Mouse (Mus musculus): ENCODE data around the gene Chkb. TPM values are rescaled to one million over a fixed set of nuclear protein-coding genes. Genes with fewer than 3 reads are reported as not detected.

The Chkb gene
- total and polyA plus RNA-seq, 2 experiments from 2014 or later = 66.2 to 101 TPM

- peak; percentile 83 for TF ChIP-seq CTCF (IDR thresholded peaks at IDR 0.05)
- H3K36me3 ChIP-seq (ENCODE audit: insufficient read depth, low read length) = peaks cover 8% of the 10 kb centered on the region; the same call in 1 of the 2 replicates
- 31% methylated on average over 2 of the region's 2 CpGs for WGBS
- H3K9ac ChIP-seq (replicated peaks; ENCODE audit: low read length, poor library complexity, severe bottlenecking) = no peak overlapping the region
- H3K4me3 ChIP-seq (ENCODE audit: low read depth, low read length) = no peak overlapping the region
- H3K4me2 ChIP-seq (ENCODE audit: low read depth, low read length, poor library complexity, severe bottlenecking) = no peak overlapping the region
- no peak overlapping the region for H3K27ac ChIP-seq (ENCODE audit: low read depth, low read length)
- DNase-seq (ENCODE audit: low spot score) (peak; percentile 68), ATAC-seq (ENCODE audit: low FRiP score) (no peak)
- H3K27me3 ChIP-seq (ENCODE audit: insufficient read depth, low read length) = no peaks in the 10 kb centered on the region
- no peaks in the 10 kb centered on the region for H3K9me3 ChIP-seq (ENCODE audit: low read length)
- H3K4me1 ChIP-seq (ENCODE audit: insufficient read depth, low read length) = no peaks in the 10 kb centered on the region
Measured at GRCm38 (mm10) chr15:89468577-89468976, 38.9 kb upstream of the Chkb start.

GRCm38 (mm10) chr15:89465052-89465451 is 35.3 kb upstream of the Chkb start:
- H3K4me2 ChIP-seq (ENCODE audit: low read depth, low read length, poor library complexity, severe bottlenecking) = no peak overlapping the region
- H3K27ac ChIP-seq (ENCODE audit: low read depth, low read length) = peak overlapping the region; percentile 55
- no peaks in the 10 kb centered on the region for H3K4me1 ChIP-seq (ENCODE audit: insufficient read depth, low read length)
- no peak overlapping the region for H3K4me3 ChIP-seq (ENCODE audit: low read depth, low read length)
- no peak overlapping the region for H3K9ac ChIP-seq (replicated peaks; ENCODE audit: low read length, poor library complexity, severe bottlenecking)
- peaks cover 28% of the 10 kb centered on the region for H3K36me3 ChIP-seq (ENCODE audit: insufficient read depth, low read length)
- no peaks in the 10 kb centered on the region for H3K27me3 ChIP-seq (ENCODE audit: insufficient read depth, low read length)
- peak; percentile 45; the same call in 1 of the 2 replicates for ATAC-seq (ENCODE audit: low FRiP score)
- 6% methylated on average over 1 of the region's 1 CpGs for WGBS
- DNase-seq (ENCODE audit: low spot score) = peak; percentile 78
- H3K9me3 ChIP-seq (ENCODE audit: low read length) = no peaks in the 10 kb centered on the region
- TF ChIP-seq CTCF (IDR thresholded peaks at IDR 0.05) = peak; percentile 23; the same call in 1 of the 2 replicates

DNA sequence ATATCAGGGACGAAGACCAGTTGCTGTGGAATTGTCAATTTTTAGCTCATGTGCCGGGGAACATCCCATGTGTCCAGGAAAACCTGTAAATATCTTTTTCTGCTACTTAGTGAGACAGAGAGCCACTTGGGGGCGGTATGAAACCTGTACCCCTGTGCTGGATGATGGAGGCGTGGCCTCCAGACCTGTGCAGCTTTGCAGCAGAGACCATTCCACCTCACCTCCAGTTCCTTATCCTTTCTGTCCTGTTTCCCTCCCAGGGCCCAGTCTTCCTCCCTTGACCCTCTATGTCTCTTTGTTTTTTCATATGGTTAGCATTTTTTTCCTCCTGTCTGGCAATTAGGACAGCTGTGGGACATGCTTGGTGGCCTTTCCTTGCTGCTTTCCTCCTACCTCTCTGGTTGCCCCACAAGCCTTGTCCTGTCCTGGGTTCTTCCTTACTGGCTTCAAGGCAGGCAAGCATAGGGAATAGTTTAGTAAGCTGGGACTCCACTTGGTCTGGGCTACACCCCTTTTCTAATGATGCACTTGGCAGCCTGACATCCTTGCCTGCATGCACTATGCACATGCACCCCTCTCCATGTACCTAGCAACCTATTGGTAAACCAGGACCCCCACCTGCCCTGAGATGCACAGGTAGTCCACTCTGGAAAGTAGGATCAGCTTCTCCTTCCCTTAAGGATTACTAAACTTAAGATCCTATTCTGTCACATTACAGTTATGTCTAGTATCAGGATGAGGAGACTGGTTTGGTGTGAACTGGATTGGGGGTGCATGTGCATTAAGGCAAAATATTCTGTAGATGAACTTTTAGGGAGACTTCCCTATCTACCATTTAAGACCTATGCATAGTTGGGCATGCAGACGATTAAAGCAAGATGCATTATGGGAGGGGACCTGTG is 33.9 kb upstream of the Chkb start:
- WGBS = 71% methylated on average over 5 of the region's 5 CpGs
- TF ChIP-seq CTCF (IDR thresholded peaks at IDR 0.05) = peak; percentile 46
- DNase-seq (ENCODE audit: low spot score) (no peak), ATAC-seq (ENCODE audit: low FRiP score) (no peak)
- Histone ChIP-seq H3K4me2 (ENCODE audit: low read depth, low read length, poor library complexity, severe bottlenecking) (no peak overlapping the region), H3K4me3 (ENCODE audit: low read depth, low read length) (no peak overlapping the region), H3K4me1 (ENCODE audit: insufficient read depth, low read length) (no peaks in the 10 kb centered on the region), H3K27me3 (ENCODE audit: insufficient read depth, low read length) (no peaks in the 10 kb centered on the region), H3K9me3 (ENCODE audit: low read length) (no peaks in the 10 kb centered on the region), H3K27ac (ENCODE audit: low read depth, low read length) (no peak overlapping the region), H3K9ac (replicated peaks; ENCODE audit: low read length, poor library complexity, severe bottlenecking) (no peak overlapping the region), H3K36me3 (ENCODE audit: insufficient read depth, low read length) (peaks cover 41% of the 10 kb centered on the region)

GRCm38 (mm10) chr15:89462176-89462575 is 32.5 kb upstream of the Chkb start:
- H3K4me3 ChIP-seq (ENCODE audit: low read depth, low read length) = no peak overlapping the region

GRCm38 (mm10) chr15:89461321-89461720 is 31.6 kb upstream of the Chkb start:
- Histone ChIP-seq H3K9ac (replicated peaks; ENCODE audit: low read length, poor library complexity, severe bottlenecking) (no peak overlapping the region), H3K9me3 (ENCODE audit: low read length) (no peaks in the 10 kb centered on the region), H3K36me3 (ENCODE audit: insufficient read depth, low read length) (peaks cover 64% of the 10 kb centered on the region), H3K4me3 (ENCODE audit: low read depth, low read length) (no peak overlapping the region), H3K27me3 (ENCODE audit: insufficient read depth, low read length) (no peaks in the 10 kb centered on the region), H3K4me2 (ENCODE audit: low read depth, low read length, poor library complexity, severe bottlenecking) (no peak overlapping the region), H3K4me1 (ENCODE audit: insufficient read depth, low read length) (no peaks in the 10 kb centered on the region), H3K27ac (ENCODE audit: low read depth, low read length) (no peak overlapping the region)
- DNase-seq (ENCODE audit: low spot score) (no peak), ATAC-seq (ENCODE audit: low FRiP score) (no peak)
- WGBS = 87% methylated on average over 13 of the region's 15 CpGs
- TF ChIP-seq CTCF (IDR thresholded peaks at IDR 0.05) = no peak

More at GRCm38 (mm10) chr15:89462176-89462575, 32.5 kb upstream of the Chkb start:
- Histone ChIP-seq H3K36me3 (ENCODE audit: insufficient read depth, low read length) (peaks cover 55% of the 10 kb centered on the region), H3K9me3 (ENCODE audit: low read length) (no peaks in the 10 kb centered on the region), H3K4me1 (ENCODE audit: insufficient read depth, low read length) (no peaks in the 10 kb centered on the region), H3K4me2 (ENCODE audit: low read depth, low read length, poor library complexity, severe bottlenecking) (no peak overlapping the region), H3K27ac (ENCODE audit: low read depth, low read length) (no peak overlapping the region), H3K9ac (replicated peaks; ENCODE audit: low read length, poor library complexity, severe bottlenecking) (no peak overlapping the region), H3K27me3 (ENCODE audit: insufficient read depth, low read length) (no peaks in the 10 kb centered on the region)
- no peak for TF ChIP-seq CTCF (IDR thresholded peaks at IDR 0.05)
- ATAC-seq (ENCODE audit: low FRiP score) (no peak), DNase-seq (ENCODE audit: low spot score) (no peak)
- 80% methylated on average over 7 of the region's 7 CpGs for WGBS

DNA sequence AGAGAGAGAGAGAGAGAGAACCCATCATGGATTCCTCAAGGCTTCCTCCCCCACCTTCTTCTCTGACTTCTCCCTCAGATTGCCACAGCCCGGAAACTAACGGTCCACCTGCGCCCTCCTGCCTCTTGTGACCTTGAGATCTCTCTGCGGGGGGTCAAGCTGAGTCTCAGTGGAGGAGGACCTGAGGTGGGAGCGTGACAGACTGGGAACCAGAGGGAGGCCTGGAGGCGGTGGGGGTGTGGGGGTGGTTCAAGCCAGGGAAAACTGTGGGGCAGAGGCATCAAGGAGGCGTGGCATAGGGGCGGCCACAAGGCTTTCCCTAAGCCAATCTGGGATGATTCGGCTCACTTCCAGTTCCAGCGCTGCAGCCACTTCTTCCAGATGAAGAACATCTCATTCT is 30.6 kb upstream of the Chkb start:
- H3K4me2 ChIP-seq (ENCODE audit: low read depth, low read length, poor library complexity, severe bottlenecking) = no peak overlapping the region
- 74% methylated on average over 10 of the region's 10 CpGs for WGBS
- no peaks in the 10 kb centered on the region for H3K9me3 ChIP-seq (ENCODE audit: low read length)
- DNase-seq (ENCODE audit: low spot score) (no peak), ATAC-seq (ENCODE audit: low FRiP score) (no peak)
- no peak overlapping the region for H3K9ac ChIP-seq (replicated peaks; ENCODE audit: low read length, poor library complexity, severe bottlenecking)
- no peak for TF ChIP-seq CTCF (IDR thresholded peaks at IDR 0.05)
- H3K27me3 ChIP-seq (ENCODE audit: insufficient read depth, low read length) = no peaks in the 10 kb centered on the region
- H3K27ac ChIP-seq (ENCODE audit: low read depth, low read length) = no peak overlapping the region
- no peak overlapping the region for H3K4me3 ChIP-seq (ENCODE audit: low read depth, low read length)
- H3K36me3 ChIP-seq (ENCODE audit: insufficient read depth, low read length) = peaks cover 64% of the 10 kb centered on the region
- H3K4me1 ChIP-seq (ENCODE audit: insufficient read depth, low read length) = peaks cover 5% of the 10 kb centered on the region

All from midbrain, postnatal 0 days (tissue).